In the genomic region with DNA sequence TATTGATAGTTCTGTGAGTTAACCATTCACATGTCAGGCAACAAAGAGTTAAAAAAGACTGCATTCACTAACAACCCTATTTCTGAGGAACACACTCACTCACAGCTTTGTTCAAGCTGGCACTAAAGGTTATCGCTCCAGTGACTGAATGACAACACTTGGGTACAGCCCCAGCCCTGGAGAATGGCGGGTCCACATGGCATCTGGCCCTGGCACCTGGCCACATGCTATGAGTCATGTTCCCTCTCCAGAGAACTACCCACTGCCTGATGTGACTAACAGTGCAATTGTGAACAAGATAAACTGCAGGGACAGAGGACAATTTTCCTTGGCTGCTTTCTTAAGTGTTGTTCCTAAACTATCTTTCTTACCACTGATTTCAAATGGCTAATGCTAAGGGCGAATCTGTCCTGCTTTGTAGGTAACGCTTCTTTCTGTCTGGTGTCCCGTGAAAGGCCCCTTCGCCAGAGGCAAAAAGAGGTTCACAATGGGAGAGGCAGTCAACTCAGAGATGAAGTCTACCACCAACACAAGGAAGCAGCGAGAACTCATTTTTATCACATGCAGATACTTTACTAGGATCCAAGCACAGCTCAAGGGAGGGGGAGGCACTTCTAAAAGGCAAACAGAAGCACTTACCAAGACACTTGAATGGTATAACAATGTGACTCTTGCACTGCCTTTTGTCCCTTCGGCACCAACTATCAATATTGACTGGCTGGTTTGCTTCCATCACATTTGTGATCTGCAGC, we compare ENCODE assay signal across 8 mouse cellular contexts. TPM values are rescaled to one million over a fixed set of nuclear protein-coding genes. Genes with fewer than 3 reads are reported as not detected.
DNase-seq lines count a peak whose midpoint lies in the region; ATAC-seq and TF ChIP-seq lines count a peak whose summit lies in the region.

No protein-coding gene starts in this region.

- H3K27ac ChIP-seq in liver, adult 2 months (replicated peaks; ENCODE audit: insufficient read depth, low read depth, low read length) = peak overlapping the region; percentile 39; the same call in 1 of the 2 replicates
- 0 out of 2 replicates have a peak overlapping the region, but pooled peaks have one; percentile 3 for H3K27ac ChIP-seq in intestine, embryonic 16.5 days (ENCODE audit: low read length)

- peaks cover 10% of the 10 kb centered on the region; the same call in 1 of the 2 replicates for H3K4me1 ChIP-seq in liver, adult 2 months (ENCODE audit: control insufficient read depth, insufficient read depth, low read length)
- peaks cover 7% of the 10 kb centered on the region for H3K4me1 ChIP-seq in intestine, embryonic 16.5 days (ENCODE audit: control insufficient read depth, insufficient read depth, low read length)

- no peak overlapping the region for H3K9ac ChIP-seq in liver, adult 2 months (ENCODE audit: low read depth, low read length)
- no peak overlapping the region for H3K9ac ChIP-seq in intestine, embryonic 16.5 days (ENCODE audit: low read depth, low read length)

- intact Hi-C loops in gastrocnemius, postnatal 36 days (cut with DNase I) = no loop called here
- intact Hi-C loops in left cerebral cortex, postnatal 14 days (cut with DNase I) = no loop called here

- H3K4me2 ChIP-seq in intestine, embryonic 16.5 days (ENCODE audit: low read depth, low read length) = no peak overlapping the region

- H3K27me3 ChIP-seq in liver, adult 2 months (ENCODE audit: control insufficient read depth, insufficient read depth, low read length) = no peaks in the 10 kb centered on the region
- H3K27me3 ChIP-seq in intestine, embryonic 16.5 days (replicated peaks; ENCODE audit: control insufficient read depth, insufficient read depth, low read length) = no peaks in the 10 kb centered on the region

- 53% methylated on average over 8 of the region's 8 CpGs for WGBS in liver, adult 2 months
- 69% methylated on average over 8 of the region's 8 CpGs for WGBS in intestine, embryonic 16.5 days

- H3K9me3 ChIP-seq in intestine, embryonic 16.5 days (ENCODE audit: control insufficient read depth, low read length) = no peaks in the 10 kb centered on the region

- ATAC-seq in intestine, embryonic 16.5 days = peak; percentile 94

- no peak for TF ChIP-seq POLR2A in liver, adult 2 months (IDR thresholded peaks at IDR 0.05; ENCODE audit: extremely low read depth, insufficient read depth, low read length)

- H3K79me2 ChIP-seq in liver, adult 2 months (ENCODE audit: control insufficient read depth, insufficient read depth, low read length) = peaks cover 26% of the 10 kb centered on the region

- no peak for TF ChIP-seq CTCF in liver, adult 2 months (IDR thresholded peaks at IDR 0.05; ENCODE audit: low read depth, low read length)

- peak; percentile 86 for DNase-seq in liver, adult 2 months (ENCODE audit: extremely low read depth, low read depth, low spot score)
- DNase-seq in liver = no peak
- DNase-seq in cerebellum, adult 9-10 months = peak; percentile 86
- DNase-seq in gastrocnemius, postnatal 36 days = peak; percentile 64 to 71
- DNase-seq in left cerebral cortex, postnatal 14 days (ENCODE audit: low spot score in 2 of 2) = peak; percentile 76 to 91
- DNase-seq in retina, postnatal 1 day = peak; percentile 34
- DNase-seq in thymus, postnatal 0 days (ENCODE audit: low spot score) = no peak

- peaks cover 20% of the 10 kb centered on the region for H3K36me3 ChIP-seq in liver, adult 2 months (ENCODE audit: control insufficient read depth, insufficient read depth, low read length)
- no peaks in the 10 kb centered on the region for H3K36me3 ChIP-seq in intestine, embryonic 16.5 days (ENCODE audit: control insufficient read depth, insufficient read depth, low read length)

- no peak overlapping the region for H3K4me3 ChIP-seq in liver, adult 2 months (ENCODE audit: insufficient read depth, low read depth, low read length)
- no peak overlapping the region for H3K4me3 ChIP-seq in intestine, embryonic 16.5 days (ENCODE audit: low read length)

RNA-seq across cellular contexts. Expression of a gene that starts 35.1 kb away (rescaled TPM):
- total RNA-seq in liver, adult 2 months (2014; rRNA removed) = 195 and 214 TPM in 2 replicates
- 260 and 276 TPM in 2 replicates for polyA plus RNA-seq in liver, adult 2 months (2012; rRNA removed)
- 100 to 1,000 TPM in 1 of 2 experiments, 10 to 100 TPM in 1; 95.8 to 118 TPM for total RNA-seq in gastrocnemius, postnatal 36 days (2021)
- 203 and 204 TPM in 2 replicates for polyA plus RNA-seq in intestine, embryonic 16.5 days (2015; fragmentation: Nextera tagmentation; extraction: Ambion mirVana)
- 100 to 1,000 TPM; 496 to 530 TPM for total RNA-seq in left cerebral cortex, postnatal 14 days (2021)
- 166 and 168 TPM in 2 replicates for polyA plus RNA-seq in thymus, postnatal 0 days (2015; fragmentation: Nextera tagmentation; extraction: Ambion mirVana)

RNA-seq across cellular contexts. Expression of a gene that starts 44.9 kb away (rescaled TPM):
- total RNA-seq in liver, adult 2 months (2014; rRNA removed) = 0.27 and 0.46 TPM in 2 replicates
- polyA plus RNA-seq in liver, adult 2 months (2012; rRNA removed) = 0.31 and 0.37 TPM in 2 replicates
- total RNA-seq in gastrocnemius, postnatal 36 days (2021) = not detected
- polyA plus RNA-seq in intestine, embryonic 16.5 days (2015; fragmentation: Nextera tagmentation; extraction: Ambion mirVana) = 91.4 and 96.6 TPM in 2 replicates
- total RNA-seq in left cerebral cortex, postnatal 14 days (2021) = under 1 TPM; 0.19 to 0.68 TPM
- polyA plus RNA-seq in thymus, postnatal 0 days (2015; fragmentation: Nextera tagmentation; extraction: Ambion mirVana) = 11.0 and 11.6 TPM in 2 replicates

Comparison
In these comparisons a context has a peak if more than half of its experiments do, and no peak if none do; other contexts are left out.
1. DNase-seq: peak in liver, adult 2 months (single experiment), cerebellum, adult 9-10 months (single experiment), gastrocnemius, postnatal 36 days (2 of 2), left cerebral cortex, postnatal 14 days (2 of 2) and retina, postnatal 1 day (single experiment); none in liver (single experiment) and thymus, postnatal 0 days (single experiment).